Mouse (Mus musculus) Muller cell, postnatal 12 days (primary cell): ENCODE measurements around the gene Btbd35f3.
"Not testable (repeated sequence)": the region's sequence is repeated elsewhere in the genome, so short reads cannot be mapped to it uniquely, and the experiment has no call there.

Experiments
- DNase-seq: peaks from one replicate; pipeline ENCODE4 v3.0.0-alpha.2; 2015; ENCODE audit errors: inconsistent ontology term

Gene Btbd35f3

GRCm38 (mm10) chrX:4037374-4037773, at the start of gene Btbd35f3:
Gene Btbd35f3 (plus strand): TSS chrX:4037674.
- not testable (repeated sequence) for DNase-seq
